Mouse (Mus musculus) sigmoid colon, adult 10 weeks (tissue): Measurements from ENCODE around the gene Prl8a6. TPM values are rescaled to one million over a fixed set of nuclear protein-coding genes. Genes with fewer than 3 reads are reported as not detected.

ENCODE experiments used
- polyA plus RNA-seq: library from polyadenylated mRNA; stranded (reverse); fragments of 350-450 nt; fragmentation: Illumina TruSeq; extraction: RNeasy Lipid Tissue Mini Kit (QIAGEN cat#74804); gene quantifications from one replicate; pipeline ENCODE4 v1.2.3, GENCODE M21; 2014; ENCODE audit warnings: low read depth, low replicate concordance

The Prl8a6 gene
- not detected for polyA plus RNA-seq

DNA sequence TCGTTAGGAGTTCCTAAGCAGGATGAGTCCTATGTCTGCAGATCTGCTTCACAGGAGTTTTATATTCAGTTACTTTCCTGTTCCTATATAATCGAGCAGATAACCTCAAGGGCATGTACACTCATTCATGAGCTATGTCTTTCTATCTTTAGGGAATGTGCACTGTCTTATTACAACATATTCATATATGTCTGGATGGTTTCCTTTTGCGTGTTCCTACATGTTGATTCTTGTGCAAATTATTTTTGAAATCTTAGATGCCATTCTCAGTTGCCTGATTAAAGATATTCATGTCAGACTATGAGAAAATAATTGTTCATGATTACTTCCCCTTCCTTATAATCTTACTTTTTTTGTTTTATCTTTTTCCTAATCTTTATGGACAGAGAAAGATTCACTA, at the start of gene Prl8a6:
TSS of gene Prl8a6 (minus strand) at position 101 of the 400 bp plus-strand sequence.

DNA sequence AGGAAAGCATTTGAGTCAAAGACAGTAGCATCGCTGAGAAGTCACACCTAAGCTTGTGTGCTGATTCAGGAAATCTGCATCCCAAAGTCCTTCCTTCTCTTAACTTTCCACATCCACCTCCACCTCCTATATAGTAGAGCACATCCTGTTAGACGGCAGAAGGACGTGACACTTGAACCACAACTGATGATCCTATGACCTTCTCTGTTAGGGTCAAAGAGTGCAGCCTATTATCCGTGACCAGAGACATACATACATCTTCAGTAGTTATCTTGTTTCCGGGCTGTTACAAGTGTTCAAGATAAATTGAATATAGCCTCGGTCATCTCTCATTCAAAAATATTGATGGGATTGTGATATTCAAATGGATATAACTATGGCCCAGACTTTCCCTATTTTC, 47.7 kb downstream of the Prl8a6 start, which contains the start of gene Prl2b1:
TSS of gene Prl2b1 (minus strand) at position 101 of the 400 bp plus-strand sequence.

Other genes starting within 250 kb of the Prl8a6 start
- gene Prl3c1, start 242.0 kb downstream of the Prl8a6 start, polyA plus RNA-seq: not detected
- gene Prl3b1, start 196.8 kb downstream of the Prl8a6 start, polyA plus RNA-seq: not detected
- gene Prl3a1, start 179.3 kb downstream of the Prl8a6 start, polyA plus RNA-seq: not detected
- not detected for gene Prl6a1, start 126.1 kb downstream of the Prl8a6 start, polyA plus RNA-seq
- not detected for gene Prl8a2, start 93.0 kb downstream of the Prl8a6 start, polyA plus RNA-seq
- not detected for gene Prl2b1, start 47.8 kb downstream of the Prl8a6 start, polyA plus RNA-seq
- not detected for gene Prl8a8, start 74.5 kb upstream of the Prl8a6 start, polyA plus RNA-seq
- gene Prl8a9, start 125.9 kb upstream of the Prl8a6 start, polyA plus RNA-seq: not detected
- gene Prl8a1, start 143.5 kb upstream of the Prl8a6 start, polyA plus RNA-seq: not detected
- gene Prl7b1, start 171.9 kb upstream of the Prl8a6 start, polyA plus RNA-seq: not detected
- not detected for gene Prl7a1, start 203.8 kb upstream of the Prl8a6 start, polyA plus RNA-seq
- gene Prl7a2, start 229.3 kb upstream of the Prl8a6 start, polyA plus RNA-seq: not detected